Mouse (Mus musculus) hindbrain, embryonic 16.5 days (tissue): ENCODE measurements around the gene Ambra1. TPM values are rescaled to one million over a fixed set of nuclear protein-coding genes. Genes with fewer than 3 reads are reported as not detected.

ENCODE experiments used
- ATAC-seq: fragments of 200-750 bp; cut with Nextera tagmentation; 2 replicates; pipeline ENCODE4 v1.8.0; 2017; ENCODE audit warnings: moderate TSS enrichment, moderate library complexity
- H3K27ac ChIP-seq: fragments of 300-500 bp; sonication (generic); 2 replicates; pipeline ENCODE4 v1.5.1; 2014; ENCODE audit warnings: low read depth, mild to moderate bottlenecking, control low read depth, low read length, moderate library complexity
- H3K27me3 ChIP-seq: fragments of 300-500 bp; sonication (generic); replicated peaks from 2 replicates; pipeline ENCODE4 v1.6.1; 2014; ENCODE audit warnings: low read length; ENCODE audit not compliant: control insufficient read depth, insufficient read depth
- H3K36me3 ChIP-seq: fragments of 300-500 bp; sonication (generic); 2 replicates; pipeline ENCODE4 v1.6.1; 2014; ENCODE audit warnings: mild to moderate bottlenecking, low read length, moderate library complexity, mixed read lengths; ENCODE audit not compliant: control insufficient read depth, insufficient read depth
- H3K4me1 ChIP-seq: fragments of 300-500 bp; sonication (generic); 2 replicates; pipeline ENCODE4 v1.6.1; 2014; ENCODE audit warnings: low read depth, low read length; ENCODE audit not compliant: control insufficient read depth, insufficient read depth
- H3K4me2 ChIP-seq: fragments of 300-500 bp; sonication (generic); 2 replicates; pipeline ENCODE4 v1.6.1; 2014; ENCODE audit warnings: mild to moderate bottlenecking, low read length, control low read depth, moderate library complexity
- H3K4me3 ChIP-seq: fragments of 300-500 bp; sonication (generic); 2 replicates; pipeline ENCODE4 v1.5.1; 2014; ENCODE audit warnings: mild to moderate bottlenecking, low read length, control low read depth, moderate library complexity
- H3K9ac ChIP-seq: fragments of 300-500 bp; sonication (generic); 2 replicates; pipeline ENCODE4 v1.6.1; 2014; ENCODE audit warnings: low read depth, mild to moderate bottlenecking, control low read depth, low read length, moderate library complexity
- H3K9me3 ChIP-seq: fragments of 300-500 bp; sonication (generic); 2 replicates; pipeline ENCODE4 v1.6.1; 2014; ENCODE audit warnings: mild to moderate bottlenecking, low read length, moderate library complexity; ENCODE audit not compliant: control insufficient read depth
- WGBS: fragments of 180-500 bp; shearing (Covaris S2); extraction: QIAGEN DNeasy Blood & Tissue Kit; methylation state at CpG from one replicate; pipeline ENCODE4 v1.1.7; 2014; 5-methylcytosine and 5-hydroxymethylcytosine counted together
- polyA plus RNA-seq: library from polyadenylated mRNA; unstranded; fragments of >200 nt; fragmentation: Nextera tagmentation; extraction: Ambion mirVana; gene quantifications from 2 replicates; pipeline ENCODE4 v1.2.1, GENCODE M21; 2015

The Ambra1 gene
- polyA plus RNA-seq, 1 experiment from 2014 or later: 20.8 TPM

DNA sequence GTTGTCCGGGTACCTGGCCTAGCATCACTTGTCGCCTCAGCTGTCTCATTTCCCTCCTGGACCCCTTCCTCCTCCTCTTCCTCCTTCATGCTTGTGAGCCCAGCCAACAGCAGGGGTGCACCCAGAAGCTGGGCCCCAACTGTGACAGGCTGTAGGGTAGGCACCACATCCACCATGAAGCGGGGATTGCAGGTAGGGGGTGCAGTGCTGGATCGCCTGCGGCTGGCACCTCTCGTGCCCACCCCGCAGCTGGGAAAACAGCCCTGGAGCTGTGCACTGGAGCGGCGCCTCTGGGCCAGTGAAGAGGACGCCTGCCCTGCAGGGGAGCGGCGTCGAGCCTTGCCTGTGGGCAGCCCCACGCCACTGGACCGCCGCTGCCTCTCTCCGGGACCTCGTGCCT, 215.5 kb downstream of the Ambra1 start, which contains the start of gene Gm9821:
Gene Gm9821, plus strand, starts transcription at position 221 of the 400 bp plus-strand sequence.
- Histone ChIP-seq H3K4me1 (peaks cover 36% of the 10 kb centered on the region), H3K27ac (no peak within 1 kb of the TSS), H3K36me3 (no peaks in the 10 kb centered on the region), H3K4me2 (no peak within 1 kb of the TSS), H3K4me3 (no peak within 1 kb of the TSS), H3K9me3 (no peaks in the 10 kb centered on the region), H3K9ac (peak within 1 kb of the TSS; percentile 13; the same call in 1 of the 2 replicates), H3K27me3 (no peaks in the 10 kb centered on the region)
- no peak for ATAC-seq
- WGBS: 83% methylated on average over 17 of the region's 18 CpGs

DNA sequence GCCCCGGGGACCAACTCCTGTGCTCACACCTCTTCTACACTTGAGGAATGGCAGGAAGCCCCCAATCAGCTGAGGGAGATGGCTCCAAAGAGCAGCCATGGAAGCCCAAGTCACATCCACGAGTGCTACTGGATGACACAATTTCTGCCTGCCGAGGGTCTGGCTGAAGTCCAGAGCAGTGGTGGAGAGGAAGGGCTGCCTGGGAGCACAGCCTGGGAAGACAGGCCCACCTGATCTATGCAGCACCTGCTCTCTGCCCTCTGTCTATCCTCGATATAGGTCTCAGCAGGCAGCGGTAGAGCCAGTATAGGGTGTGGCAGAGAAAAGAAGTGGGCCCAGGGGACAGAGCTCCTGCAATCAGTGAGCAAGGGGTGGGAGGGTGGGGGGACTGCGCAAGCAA, 216.9 kb downstream of the Ambra1 start:
- H3K27me3 ChIP-seq: no peaks in the 10 kb centered on the region
- ATAC-seq: no peak
- H3K4me1 ChIP-seq: peaks cover 40% of the 10 kb centered on the region
- WGBS: 45% methylated on average over 6 of the region's 6 CpGs
- H3K36me3 ChIP-seq: no peaks in the 10 kb centered on the region
- no peaks in the 10 kb centered on the region for H3K9me3 ChIP-seq
- H3K4me3 ChIP-seq: no peak overlapping the region
- peak overlapping the region; percentile 55; the same call in 1 of the 2 replicates for H3K27ac ChIP-seq
- no peak overlapping the region for H3K4me2 ChIP-seq
- no peak overlapping the region; the same call in 1 of the 2 replicates for H3K9ac ChIP-seq

DNA sequence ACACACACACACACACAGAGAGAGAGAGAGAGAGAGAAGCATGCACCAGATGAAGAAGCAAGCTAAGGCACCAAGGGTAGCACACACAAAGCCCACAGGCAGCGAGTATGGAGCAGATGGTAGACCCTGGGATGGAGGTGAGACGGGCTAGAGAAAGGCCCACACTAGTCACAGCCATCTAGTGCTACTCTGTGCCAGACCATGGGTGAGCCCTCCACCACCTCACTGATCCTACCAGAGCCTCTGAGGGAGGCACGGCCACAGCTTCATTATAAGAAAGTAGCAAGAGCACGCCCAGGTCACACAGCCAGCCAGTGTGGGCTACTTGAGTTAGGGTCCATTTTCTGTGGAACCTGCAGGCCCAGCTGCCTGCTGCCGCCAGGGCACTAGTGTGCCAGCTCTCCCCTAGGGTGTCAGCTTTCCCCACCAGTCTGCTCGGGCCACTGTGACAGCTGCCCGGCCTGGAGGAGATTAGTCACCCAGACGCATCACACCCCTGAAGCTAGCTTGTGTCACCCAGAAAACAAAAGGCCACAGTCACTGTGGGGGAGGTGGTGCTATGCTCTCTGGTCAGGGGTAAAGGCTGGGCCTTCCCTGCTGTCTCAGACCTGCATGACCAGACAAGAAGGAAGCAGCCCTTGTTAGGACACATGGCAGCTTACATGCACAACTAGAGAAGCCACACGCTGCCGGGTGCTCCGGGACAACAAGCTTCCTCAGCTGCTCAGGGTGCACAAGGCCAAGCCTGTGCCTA, 217.6 kb downstream of the Ambra1 start:
- H3K4me2 ChIP-seq: no peak overlapping the region
- H3K4me3 ChIP-seq: no peak overlapping the region
- H3K27ac ChIP-seq: peak overlapping the region; percentile 55
- peak overlapping the region; percentile 23; the same call in 1 of the 2 replicates for H3K9ac ChIP-seq
- H3K27me3 ChIP-seq: no peaks in the 10 kb centered on the region
- H3K9me3 ChIP-seq: no peaks in the 10 kb centered on the region
- 42% methylated on average over 11 of the region's 11 CpGs for WGBS
- ATAC-seq: 0 out of 2 replicates have a peak, but pooled peaks have one; percentile 3
- H3K36me3 ChIP-seq: no peaks in the 10 kb centered on the region
- peaks cover 40% of the 10 kb centered on the region for H3K4me1 ChIP-seq

DNA sequence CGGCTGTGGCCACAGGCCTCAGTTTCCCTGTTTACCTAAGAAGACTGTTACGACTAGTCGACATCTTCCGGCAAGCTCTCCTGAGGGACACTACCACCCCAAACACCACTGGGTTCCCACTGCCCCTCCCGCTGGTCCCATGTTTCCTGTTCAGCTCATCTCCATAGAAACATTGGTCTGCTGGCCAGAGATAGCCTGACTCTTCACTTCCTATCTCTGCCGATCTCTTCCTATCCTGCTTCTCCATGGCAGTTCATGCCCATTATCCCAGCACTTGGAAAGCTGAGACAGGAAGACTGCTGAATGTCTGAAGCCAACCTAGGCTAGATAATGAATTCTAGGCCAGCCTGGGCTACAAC, 218.2 kb downstream of the Ambra1 start:
- Histone ChIP-seq H3K4me1 (peaks cover 40% of the 10 kb centered on the region), H3K4me2 (no peak overlapping the region), H3K36me3 (no peaks in the 10 kb centered on the region), H3K27me3 (no peaks in the 10 kb centered on the region), H3K4me3 (no peak overlapping the region), H3K9ac (no peak overlapping the region), H3K9me3 (no peaks in the 10 kb centered on the region), H3K27ac (peak overlapping the region; percentile 55)
- 78% methylated on average over 6 of the region's 6 CpGs for WGBS
- ATAC-seq: no peak

DNA sequence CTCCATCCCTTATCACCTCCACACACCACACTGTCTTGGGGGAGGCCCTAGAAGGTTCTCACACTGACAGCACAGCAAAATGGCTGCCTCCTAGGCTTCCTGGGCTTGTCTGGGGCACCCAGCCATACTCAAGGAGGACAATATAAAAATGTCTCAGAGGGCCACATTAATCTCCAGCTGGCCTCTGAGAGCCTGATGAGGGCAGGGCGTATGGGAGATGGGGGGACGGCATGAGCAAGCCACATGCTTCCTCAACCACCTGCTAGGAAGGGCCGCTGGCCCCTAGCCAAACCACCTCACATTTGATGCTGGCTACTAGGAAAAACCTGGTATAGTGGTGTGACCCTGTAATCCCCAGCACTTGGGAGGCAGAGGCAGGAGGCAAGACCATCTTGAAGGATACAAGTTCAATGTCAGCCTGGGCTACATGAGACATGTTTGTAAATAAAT, 218.9 kb downstream of the Ambra1 start:
- H3K9ac ChIP-seq: no peak overlapping the region
- no peaks in the 10 kb centered on the region for H3K27me3 ChIP-seq
- peaks cover 40% of the 10 kb centered on the region for H3K4me1 ChIP-seq
- no peaks in the 10 kb centered on the region for H3K9me3 ChIP-seq
- no peak overlapping the region for H3K27ac ChIP-seq
- WGBS: 50% methylated on average over 3 of the region's 3 CpGs
- no peaks in the 10 kb centered on the region for H3K36me3 ChIP-seq
- ATAC-seq: no peak
- H3K4me2 ChIP-seq: no peak overlapping the region
- no peak overlapping the region for H3K4me3 ChIP-seq

DNA sequence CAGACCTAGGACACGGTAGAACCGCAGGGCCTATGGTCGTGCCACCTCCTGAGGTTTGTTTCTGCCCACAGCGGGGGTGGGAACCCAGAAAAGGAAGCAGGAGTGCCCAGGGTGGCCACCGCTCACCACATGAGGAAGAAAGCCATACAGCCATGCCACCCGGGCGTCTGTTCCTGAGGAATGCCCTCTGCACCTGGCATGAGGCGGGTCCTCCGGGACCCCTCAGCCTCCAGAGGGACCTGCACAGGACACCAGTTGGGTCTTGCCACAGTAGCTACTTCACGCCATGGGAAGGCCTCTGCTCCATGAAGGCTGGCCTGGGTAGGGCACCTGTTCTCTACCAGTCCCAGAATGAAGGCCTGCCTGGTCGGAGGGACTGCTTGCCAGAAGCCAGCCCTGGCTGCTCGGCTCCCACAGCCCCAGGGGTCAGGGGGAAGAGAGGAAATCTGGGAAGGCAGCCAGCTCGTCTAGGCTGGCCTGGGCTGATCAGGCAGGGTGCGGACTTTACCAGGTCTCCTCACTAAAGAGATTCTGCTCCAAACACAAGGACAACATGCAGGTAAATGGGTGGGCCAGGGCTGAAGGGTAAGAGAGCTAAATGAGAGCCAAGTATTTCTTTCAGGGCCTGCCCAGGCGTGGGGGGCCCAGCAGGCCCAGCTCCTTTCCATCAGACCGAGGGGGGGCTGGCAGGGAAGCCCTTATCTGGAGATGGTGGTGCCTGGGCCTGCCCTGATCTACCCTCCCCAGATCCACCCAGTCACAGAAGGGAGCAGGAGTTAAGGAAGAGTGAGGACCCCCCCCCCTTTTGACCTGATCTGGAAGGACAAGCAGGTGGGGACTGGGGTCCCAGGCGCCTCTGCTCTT, 219.7 kb downstream of the Ambra1 start:
- peak; percentile 44 for ATAC-seq
- H3K27me3 ChIP-seq: no peaks in the 10 kb centered on the region
- no peaks in the 10 kb centered on the region for H3K36me3 ChIP-seq
- H3K4me1 ChIP-seq: peaks cover 36% of the 10 kb centered on the region
- peak overlapping the region; percentile 66 for H3K27ac ChIP-seq
- WGBS: 60% methylated on average over 17 of the region's 17 CpGs
- peak overlapping the region; percentile 12 for H3K4me2 ChIP-seq
- no peaks in the 10 kb centered on the region for H3K9me3 ChIP-seq
- H3K9ac ChIP-seq: peak overlapping the region; percentile 47
- no peak overlapping the region for H3K4me3 ChIP-seq

DNA sequence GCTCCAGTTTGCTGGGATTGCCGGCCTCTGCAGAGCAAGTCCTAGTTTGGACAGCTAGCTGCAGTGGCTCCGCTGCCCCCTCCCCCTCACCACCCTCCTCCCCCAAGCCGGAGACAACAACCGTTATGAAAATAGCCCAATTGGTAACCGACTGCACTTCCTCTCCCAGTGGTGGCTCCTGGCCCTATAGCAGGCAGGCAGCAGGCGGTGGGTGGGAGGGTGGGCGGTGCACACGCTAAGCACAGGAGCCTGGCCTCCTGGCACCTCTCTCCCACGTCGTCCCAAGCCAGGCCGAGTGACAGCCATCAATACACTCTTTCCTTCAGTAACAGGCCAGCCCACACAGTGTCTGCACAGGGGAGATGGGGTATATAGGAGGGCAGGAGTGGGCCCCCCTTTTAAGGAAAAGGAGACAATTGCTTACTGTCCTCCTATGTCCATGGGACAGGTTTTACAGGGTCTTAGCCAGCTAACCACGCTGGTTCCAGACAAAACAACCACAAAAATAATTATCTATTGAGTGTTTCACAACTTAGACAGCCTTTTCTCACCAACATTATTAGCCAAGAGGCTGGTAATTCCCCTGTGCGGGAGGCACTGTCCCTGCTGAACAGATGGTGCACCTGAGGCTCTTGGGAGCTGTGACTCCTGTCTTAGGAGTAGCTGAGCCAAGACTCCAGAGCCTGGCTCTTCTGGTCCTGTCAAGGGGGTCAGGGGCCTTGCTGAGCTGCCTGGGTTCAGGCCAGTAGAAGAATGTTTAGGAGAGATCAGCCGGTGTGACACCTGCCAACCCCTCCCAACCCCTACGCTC, 220.5 kb downstream of the Ambra1 start:
- Histone ChIP-seq H3K27me3 (no peaks in the 10 kb centered on the region), H3K4me3 (no peak overlapping the region), H3K27ac (peak overlapping the region; percentile 66), H3K36me3 (no peaks in the 10 kb centered on the region), H3K9me3 (no peaks in the 10 kb centered on the region), H3K4me2 (peak overlapping the region; percentile 12), H3K4me1 (peaks cover 37% of the 10 kb centered on the region), H3K9ac (peak overlapping the region; percentile 47; the same call in 1 of the 2 replicates)
- 12% methylated on average over 15 of the region's 15 CpGs for WGBS
- peak; percentile 44 for ATAC-seq

DNA sequence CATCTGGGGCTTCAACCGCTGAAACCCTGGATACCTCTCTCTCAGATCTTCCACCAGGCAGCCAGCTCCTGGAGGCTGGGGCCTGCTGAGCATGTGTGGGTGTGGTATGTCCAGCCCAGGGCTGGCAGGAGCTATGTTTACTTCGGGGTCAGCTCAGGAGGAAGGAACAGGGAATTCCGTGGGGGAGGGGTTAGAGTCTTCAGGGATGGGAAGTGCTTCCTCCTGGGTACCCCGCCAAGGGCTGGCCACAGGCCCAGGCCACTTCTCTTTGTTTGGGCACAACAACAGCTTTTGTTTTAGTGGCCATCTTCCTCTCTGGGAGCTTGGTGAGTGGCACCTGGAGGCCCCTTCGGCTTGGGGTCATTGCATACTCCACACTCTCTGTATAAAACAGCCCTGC, 223.9 kb downstream of the Ambra1 start:
- no peak for ATAC-seq

More for the DNA sequence above, 223.9 kb downstream of the Ambra1 start:
- no peaks in the 10 kb centered on the region for H3K27me3 ChIP-seq
- no peak overlapping the region for H3K4me3 ChIP-seq
- no peak overlapping the region for H3K4me2 ChIP-seq
- WGBS: 15% methylated on average over 5 of the region's 5 CpGs
- H3K36me3 ChIP-seq: no peaks in the 10 kb centered on the region
- H3K27ac ChIP-seq: no peak overlapping the region
- H3K9me3 ChIP-seq: no peaks in the 10 kb centered on the region
- H3K9ac ChIP-seq: no peak overlapping the region
- peaks cover 33% of the 10 kb centered on the region for H3K4me1 ChIP-seq
